Mouse (Mus musculus): Measurements from ENCODE around the gene Sel1l. TPM values are rescaled to one million over a fixed set of nuclear protein-coding genes. Genes with fewer than 3 reads are reported as not detected.

The Sel1l gene
- 73.1 TPM for polyA plus RNA-seq (2021)

- POLR2A ChIA-PET = no interaction called here
- peak; percentile 100 for ATAC-seq
- in situ Hi-C loops (cut with MboI; ENCODE audit: low pct_unique_long_range_greater_than_20kb) = no loop called here
- peaks cover 9% of the 10 kb centered on the region for H3K27me3 ChIP-seq
- no peak for TF ChIP-seq CTCF (IDR thresholded peaks at IDR 0.05)
- peak; percentile 94 for DNase-seq (ENCODE audit: low read depth, low spot score)
- CTCF ChIA-PET = no interaction called here
Observed at GRCm38 (mm10) chr12:91849045-91849467, at the start of gene Sel1l. Gene Sel1l (minus strand): TSS chr12:91849157.

- no peak for TF ChIP-seq CTCF (IDR thresholded peaks at IDR 0.05)
- in situ Hi-C loops (cut with MboI; ENCODE audit: low pct_unique_long_range_greater_than_20kb) = no loop called here
Observed at GRCm38 (mm10) chr12:91892622-91893560, 43.9 kb upstream of the Sel1l start.

GRCm38 (mm10) chr12:91880431-91880830, 31.5 kb upstream of the Sel1l start:
- DNase-seq (ENCODE audit: low read depth, low spot score) (no peak), ATAC-seq (no peak)
- CTCF ChIA-PET = no interaction called here
- POLR2A ChIA-PET = no interaction called here
- peaks cover 2% of the 10 kb centered on the region for H3K27me3 ChIP-seq
- no peak for TF ChIP-seq CTCF (IDR thresholded peaks at IDR 0.05)
- in situ Hi-C loops (cut with MboI; ENCODE audit: low pct_unique_long_range_greater_than_20kb) = no loop called here

More at GRCm38 (mm10) chr12:91892622-91893560, 43.9 kb upstream of the Sel1l start:
- ChIA-PET CTCF (no interaction called here), POLR2A (no interaction called here)
- peaks cover 8% of the 10 kb centered on the region for H3K27me3 ChIP-seq
- ATAC-seq (no peak), DNase-seq (ENCODE audit: low read depth, low spot score) (no peak)

- H3K27me3 ChIP-seq = no peaks in the 10 kb centered on the region
- DNase-seq (ENCODE audit: low read depth, low spot score) (no peak), ATAC-seq (no peak)
- in situ Hi-C loops (cut with MboI; ENCODE audit: low pct_unique_long_range_greater_than_20kb) = no loop called here
- no peak for TF ChIP-seq CTCF (IDR thresholded peaks at IDR 0.05)
- ChIA-PET CTCF (interaction anchor here (0.9 kb wide), 1 partner anchor 9 kb away, joined by 3 read pairs; no protein-coding TSS in a partner anchor), POLR2A (no interaction called here)
Observed at GRCm38 (mm10) chr12:91878912-91879250, 29.9 kb upstream of the Sel1l start.

GRCm38 (mm10) chr12:91878056-91878911, 29.3 kb upstream of the Sel1l start:
- ATAC-seq (no peak), DNase-seq (ENCODE audit: low read depth, low spot score) (no peak)
- in situ Hi-C loops (cut with MboI; ENCODE audit: low pct_unique_long_range_greater_than_20kb) = no loop called here
- ChIA-PET POLR2A (no interaction called here), CTCF (interaction anchor here (0.9 to 1.9 kb wide), 2 partner anchors 10 to 27 kb away, joined by 3 to 7 read pairs; no protein-coding TSS in a partner anchor)
- no peak for TF ChIP-seq CTCF (IDR thresholded peaks at IDR 0.05)
- no peaks in the 10 kb centered on the region for H3K27me3 ChIP-seq

GRCm38 (mm10) chr12:91877646-91878045, 28.7 kb upstream of the Sel1l start:
- H3K27me3 ChIP-seq = no peaks in the 10 kb centered on the region
- ATAC-seq = no peak
- TF ChIP-seq CTCF (IDR thresholded peaks at IDR 0.05) = peak; percentile 64
- in situ Hi-C loops (cut with MboI; ENCODE audit: low pct_unique_long_range_greater_than_20kb) = no loop called here
- CTCF ChIA-PET = interaction anchor here (1.9 kb wide), 1 partner anchor 27 kb away, joined by 7 read pairs; no protein-coding TSS in a partner anchor
- no peak for DNase-seq (ENCODE audit: low read depth, low spot score)
- POLR2A ChIA-PET = no interaction called here

GRCm38 (mm10) chr12:91870671-91871070, 21.7 kb upstream of the Sel1l start:
- in situ Hi-C loops (cut with MboI; ENCODE audit: low pct_unique_long_range_greater_than_20kb) = no loop called here

GRCm38 (mm10) chr12:91869352-91869751, 20.4 kb upstream of the Sel1l start:
- DNase-seq (ENCODE audit: low read depth, low spot score) (no peak), ATAC-seq (peak; percentile 17)
- in situ Hi-C loops (cut with MboI; ENCODE audit: low pct_unique_long_range_greater_than_20kb) = no loop called here
- CTCF ChIA-PET = no interaction called here
- TF ChIP-seq CTCF (IDR thresholded peaks at IDR 0.05) = no peak
- H3K27me3 ChIP-seq = peaks cover 23% of the 10 kb centered on the region
- POLR2A ChIA-PET = no interaction called here

More at GRCm38 (mm10) chr12:91870671-91871070, 21.7 kb upstream of the Sel1l start:
- no peak for TF ChIP-seq CTCF (IDR thresholded peaks at IDR 0.05)
- peaks cover 16% of the 10 kb centered on the region for H3K27me3 ChIP-seq
- ChIA-PET CTCF (no interaction called here), POLR2A (no interaction called here)
- ATAC-seq (no peak), DNase-seq (ENCODE audit: low read depth, low spot score) (no peak)

- DNase-seq (ENCODE audit: low read depth, low spot score) = no peak
- POLR2A ChIA-PET = no interaction called here
- no peak for TF ChIP-seq CTCF (IDR thresholded peaks at IDR 0.05)
- peaks cover 43% of the 10 kb centered on the region for H3K27me3 ChIP-seq
- in situ Hi-C loops (cut with MboI; ENCODE audit: low pct_unique_long_range_greater_than_20kb) = no loop called here
- CTCF ChIA-PET = no interaction called here
- ATAC-seq = no peak
Observed at GRCm38 (mm10) chr12:91854330-91854729, 5.4 kb upstream of the Sel1l start.

- TF ChIP-seq CTCF (IDR thresholded peaks at IDR 0.05) = no peak
- in situ Hi-C loops (cut with MboI; ENCODE audit: low pct_unique_long_range_greater_than_20kb) = no loop called here
- CTCF ChIA-PET = no interaction called here
- no peak for DNase-seq (ENCODE audit: low read depth, low spot score)
- peaks cover 3% of the 10 kb centered on the region for H3K27me3 ChIP-seq
- peak; percentile 37 for ATAC-seq
- POLR2A ChIA-PET = no interaction called here
Observed at GRCm38 (mm10) chr12:91848394-91849044, 438 bp downstream of the Sel1l start.
